Mouse (Mus musculus) erythroblast, embryonic 14.5 days (primary cell): ENCODE data around the gene Ttc39a.

Experiments used
- GATA1 ChIP-seq: IDR thresholded peaks from 2 replicates; pipeline ENCODE4 v1.6.1; 2012; ENCODE audit warnings: low read length, inconsistent platforms, mixed read lengths
- TAL1 ChIP-seq: IDR thresholded peaks from 3 replicates; pipeline ENCODE4 v1.6.1; 2012; ENCODE audit warnings: low read length, inconsistent platforms, mixed read lengths

DNA sequence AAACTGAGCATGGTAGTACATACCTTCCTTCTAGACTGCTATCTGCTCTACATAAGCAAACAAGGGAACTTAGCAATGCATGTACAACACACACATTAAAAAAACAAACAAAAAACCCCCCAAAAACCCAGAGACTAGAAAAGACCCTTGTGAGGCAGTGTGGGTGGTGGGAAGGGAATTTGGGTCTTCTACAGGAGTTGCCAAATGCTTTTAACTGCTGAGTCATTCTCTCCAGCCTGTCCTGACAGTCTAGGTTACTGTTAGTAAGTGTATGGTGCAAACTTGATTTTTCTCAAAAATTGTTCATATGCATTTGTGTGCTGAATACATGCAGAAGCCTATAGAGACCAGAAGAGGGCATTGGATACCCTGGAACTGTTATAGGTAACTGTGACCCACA lies 65.2 kb downstream of the Ttc39a start:
- TF ChIP-seq GATA1 (no peak), TAL1 (no peak)
